Mouse (Mus musculus) frontal cortex, adult 2 months (tissue): ENCODE measurements around the gene Vtn. TPM values are rescaled to one million over a fixed set of nuclear protein-coding genes. Genes with fewer than 3 reads are reported as not detected.
A peak's percentile ranks its signal among the peaks of the same experiment; 100 is the strongest.
"Not testable (repeated sequence)": the region's sequence is repeated elsewhere in the genome, so short reads cannot be mapped to it uniquely, and the experiment has no call there.

Experiments
- DNase-seq, 2 experiments: peaks; one replicate each; pipeline ENCODE4 v3.0.0; 2022; ENCODE audit warnings: low spot score in 1 of 2; ENCODE audit errors: extremely low spot score in 1 of 2
- polyA plus RNA-seq: library from polyadenylated mRNA; depleted of rRNA; stranded (reverse); fragments of >200 nt; gene quantifications from 2 replicates; pipeline ENCODE4 v1.2.3, GENCODE M21; 2012; rRNA removed

Gene Vtn
- polyA plus RNA-seq, 1 experiment: 199 TPM

GRCm38 (mm10) chr11:78530001-78530400, 31.1 kb downstream of the Vtn start:
- no peak for DNase-seq

- no peak for DNase-seq
Measured at GRCm38 (mm10) chr11:78531046-78531445, 32.2 kb downstream of the Vtn start.

GRCm38 (mm10) chr11:78531515-78531914, 32.6 kb downstream of the Vtn start:
- not testable (repeated sequence) for DNase-seq

- DNase-seq: no peak
Measured at GRCm38 (mm10) chr11:78534516-78534915, 35.6 kb downstream of the Vtn start.

- DNase-seq: peak in 1 of 2 experiments; percentile 43
Measured at GRCm38 (mm10) chr11:78535376-78536079, 36.6 kb downstream of the Vtn start.

GRCm38 (mm10) chr11:78536080-78536689, 37.3 kb downstream of the Vtn start, which contains the start of the genes Tnfaip1 and Ift20:
TSS of gene Tnfaip1 (minus strand) at chr11:78536332.
TSS of gene Ift20 (plus strand) at chr11:78536361.
- peak; percentile 98 to 99 for DNase-seq

- no peak for DNase-seq
Measured at GRCm38 (mm10) chr11:78536690-78537084, 37.8 kb downstream of the Vtn start.

GRCm38 (mm10) chr11:78540358-78540757, 41.5 kb downstream of the Vtn start:
- no peak for DNase-seq

GRCm38 (mm10) chr11:78544449-78545111, 45.7 kb downstream of the Vtn start:
- no peak for DNase-seq

GRCm38 (mm10) chr11:78545181-78545580, 46.3 kb downstream of the Vtn start:
- no peak for DNase-seq

- DNase-seq: no peak
Measured at GRCm38 (mm10) chr11:78547718-78548460, 49.0 kb downstream of the Vtn start.

- no peak for DNase-seq
Measured at GRCm38 (mm10) chr11:78549491-78549987, 50.6 kb downstream of the Vtn start.

GRCm38 (mm10) chr11:78550168-78551058, 51.5 kb downstream of the Vtn start, which contains the start of gene Tmem97:
TSS of gene Tmem97 (minus strand) at chr11:78550777.
- DNase-seq: peak; percentile 96 to 97

GRCm38 (mm10) chr11:78551059-78551398, 52.1 kb downstream of the Vtn start:
- no peak for DNase-seq

Other genes starting within 250 kb of the Vtn start
- gene 2610507B11Rik, start 237.3 kb upstream of the Vtn start, polyA plus RNA-seq: 119 and 129 TPM in 2 replicates
- gene BC030499, start 208.2 kb upstream of the Vtn start, polyA plus RNA-seq: 15.2 and 18.6 TPM in 2 replicates
- gene Spag5, start 197.6 kb upstream of the Vtn start, polyA plus RNA-seq: 14.7 and 16.8 TPM in 2 replicates
- 1,301 and 1,427 TPM in 2 replicates for gene Aldoc, start 176.1 kb upstream of the Vtn start, polyA plus RNA-seq
- 60.4 and 65.7 TPM in 2 replicates for gene Pigs, start 170.7 kb upstream of the Vtn start, polyA plus RNA-seq
- 69.3 and 73.8 TPM in 2 replicates for gene Unc119, start 155.6 kb upstream of the Vtn start, polyA plus RNA-seq
- gene Foxn1, start 112.5 kb upstream of the Vtn start, polyA plus RNA-seq: not detected in 2 replicates
- not detected in 2 replicates for gene Slc13a2, start 76.9 kb upstream of the Vtn start, polyA plus RNA-seq
- gene Slc46a1, start 33.4 kb upstream of the Vtn start, polyA plus RNA-seq: 14.1 and 14.4 TPM in 2 replicates
- gene Sarm1, start 1.3 kb upstream of the Vtn start, polyA plus RNA-seq: 28.6 and 29.2 TPM in 2 replicates
- gene Sebox, start 4.4 kb downstream of the Vtn start, polyA plus RNA-seq: 3.0 and 3.6 TPM in 2 replicates
- 51.4 and 56.6 TPM in 2 replicates for gene Tmem199, start 13.1 kb downstream of the Vtn start, polyA plus RNA-seq
- gene Poldip2, start 13.1 kb downstream of the Vtn start, polyA plus RNA-seq: 107 and 115 TPM in 2 replicates
- 34.2 and 36.1 TPM in 2 replicates for gene Tnfaip1, start 37.2 kb downstream of the Vtn start, polyA plus RNA-seq
- gene Ift20, start 37.3 kb downstream of the Vtn start, polyA plus RNA-seq: 103 and 105 TPM in 2 replicates
- 14.1 and 18.7 TPM in 2 replicates for gene Tmem97, start 51.7 kb downstream of the Vtn start, polyA plus RNA-seq
- 55.9 and 58.6 TPM in 2 replicates for gene Nlk, start 198.3 kb downstream of the Vtn start, polyA plus RNA-seq